Mouse (Mus musculus): ENCODE measurements at regions not wholly inside any gene's neighbourhood (a gene's known extent, or its start where the extent isn't known, plus 50 kb on each side); places are given as distances from the start of the nearest gene placed in this dataset.

GRCm38 (mm10) chr11:84585626-84586025 is 60.3 kb upstream of the Lhx1 start:
- intact Hi-C loops (cut with DNase I) = no loop called here
- no peak for DNase-seq

GRCm38 (mm10) chr11:84578805-84579541 is 53.6 kb upstream of the Lhx1 start:
- no peak for DNase-seq
- intact Hi-C loops (cut with DNase I) = no loop called here

Measured in heart, postnatal 36 days (tissue).